In genomic region chr7:30023800-30024199, GRCm38 (mm10) we compare ENCODE assay signal across 14 mouse cellular contexts.
"Had no signal": no experiment of that assay in that cellular context is flagged by ENCODE, and none has a peak within 500 bp of the region (broad histone marks: within the 10 kb centered on the region; RNA-seq: fewer than 3 reads in every experiment).

No protein-coding gene starts in this region.

- H3K4me2 ChIP-seq: limb, embryonic 15.5 days; liver, embryonic 13.5 days; lung, embryonic 14.5 days; midbrain, embryonic 13.5 days had no signal

- H3K4me3 ChIP-seq: left cerebral cortex, adult 2 months; limb, embryonic 15.5 days; liver, embryonic 13.5 days; midbrain, embryonic 13.5 days had no signal

- ATAC-seq: intestine, embryonic 16.5 days; midbrain, embryonic 13.5 days had no signal

- H3K4me1 ChIP-seq: limb, embryonic 15.5 days; liver, embryonic 13.5 days; midbrain, embryonic 13.5 days had no signal

- H3K9ac ChIP-seq: limb, embryonic 15.5 days; liver, embryonic 13.5 days; lung, embryonic 14.5 days; midbrain, embryonic 13.5 days had no signal

- H3K9me3 ChIP-seq: limb, embryonic 15.5 days; liver, embryonic 13.5 days; midbrain, embryonic 13.5 days had no signal

- H3K27me3 ChIP-seq: limb, embryonic 15.5 days; liver, embryonic 13.5 days; midbrain, embryonic 13.5 days had no signal

- H3K27ac ChIP-seq: left cerebral cortex, adult 2 months; limb, embryonic 15.5 days; liver, embryonic 13.5 days; macrophage; midbrain, embryonic 13.5 days had no signal

- DNase-seq: kidney, adult 8-10 months; kidney, postnatal 25 days; liver, embryonic 13.5 days; lung, embryonic 14.5 days; lung, postnatal 14 days; right cerebral cortex, adult 18-20 months; right cerebral cortex, postnatal 25 days; thymus, adult 18-20 months; thymus, postnatal 25 days had no signal
